Mouse (Mus musculus): ENCODE data around the gene Med4. TPM values are rescaled to one million over a fixed set of nuclear protein-coding genes. Genes with fewer than 3 reads are reported as not detected.
A peak's percentile ranks its signal among the peaks of the same experiment; 100 is the strongest.

Med4 gene
- total and polyA plus RNA-seq, 2 experiments from 2014 or later = 19.4 to 77.1 TPM

- H3K27me3 ChIP-seq (ENCODE audit: insufficient read depth, low read length) = no peaks in the 10 kb centered on the region
- 50% methylated on average over 3 of the region's 3 CpGs for WGBS
- ATAC-seq (peak; percentile 83), DNase-seq (ENCODE audit: low spot score) (peak; percentile 83)
- H3K36me3 ChIP-seq (ENCODE audit: insufficient read depth, low read length) = no peaks in the 10 kb centered on the region
- H3K9me3 ChIP-seq (ENCODE audit: low read length) = no peaks in the 10 kb centered on the region
- peak overlapping the region; percentile 80 for H3K27ac ChIP-seq
- no peak overlapping the region for H3K4me2 ChIP-seq (ENCODE audit: low read depth, low read length)
- H3K9ac ChIP-seq (replicated peaks; ENCODE audit: low read length) = no peak overlapping the region
- H3K4me3 ChIP-seq (ENCODE audit: low read length) = no peak overlapping the region
- H3K4me1 ChIP-seq (ENCODE audit: insufficient read depth, low read length) = peaks cover 13% of the 10 kb centered on the region; the same call in 1 of the 2 replicates
- TF ChIP-seq CTCF (IDR thresholded peaks at IDR 0.05; ENCODE audit: low read depth) = no peak
These were observed 36.0 kb upstream of the Med4 start for GRCm38 (mm10) chr14:73473670-73474460.

- Histone ChIP-seq H3K4me2 (ENCODE audit: low read depth, low read length) (0 out of 2 replicates have a peak overlapping the region, but pooled peaks have one; percentile 30), H3K36me3 (ENCODE audit: insufficient read depth, low read length) (no peaks in the 10 kb centered on the region), H3K27me3 (ENCODE audit: insufficient read depth, low read length) (no peaks in the 10 kb centered on the region), H3K27ac (peak overlapping the region; percentile 80), H3K9me3 (ENCODE audit: low read length) (no peaks in the 10 kb centered on the region), H3K4me1 (ENCODE audit: insufficient read depth, low read length) (peaks cover 13% of the 10 kb centered on the region; the same call in 1 of the 2 replicates), H3K9ac (replicated peaks; ENCODE audit: low read length) (no peak overlapping the region), H3K4me3 (ENCODE audit: low read length) (no peak overlapping the region)
- ATAC-seq (0 out of 2 replicates have a peak, but pooled peaks have one; percentile 31), DNase-seq (ENCODE audit: low spot score) (peak; percentile 75)
- 17% methylated on average over 7 of the region's 7 CpGs for WGBS
- peak; percentile 73 for TF ChIP-seq CTCF (IDR thresholded peaks at IDR 0.05; ENCODE audit: low read depth)
These were observed 35.2 kb upstream of the Med4 start for GRCm38 (mm10) chr14:73474636-73475093.

- DNase-seq (ENCODE audit: low spot score) = no peak
- H3K4me3 ChIP-seq (ENCODE audit: low read length) = no peak overlapping the region
- H3K36me3 ChIP-seq (ENCODE audit: insufficient read depth, low read length) = no peaks in the 10 kb centered on the region
- H3K4me2 ChIP-seq (ENCODE audit: low read depth, low read length) = no peak overlapping the region
- no peak overlapping the region for H3K9ac ChIP-seq (replicated peaks; ENCODE audit: low read length)
- peaks cover 13% of the 10 kb centered on the region; the same call in 1 of the 2 replicates for H3K4me1 ChIP-seq (ENCODE audit: insufficient read depth, low read length)
- no peak for ATAC-seq
- no peaks in the 10 kb centered on the region for H3K27me3 ChIP-seq (ENCODE audit: insufficient read depth, low read length)
- H3K27ac ChIP-seq = peak overlapping the region; percentile 80; the same call in 1 of the 2 replicates
- TF ChIP-seq CTCF (IDR thresholded peaks at IDR 0.05; ENCODE audit: low read depth) = no peak
- no peaks in the 10 kb centered on the region for H3K9me3 ChIP-seq (ENCODE audit: low read length)
- WGBS = 38% methylated on average over 7 of the region's 7 CpGs
These were observed 34.3 kb upstream of the Med4 start for GRCm38 (mm10) chr14:73475506-73475905.

GRCm38 (mm10) chr14:73476361-73476934 is 33.4 kb upstream of the Med4 start:
- Histone ChIP-seq H3K4me3 (ENCODE audit: low read length) (no peak overlapping the region), H3K9ac (replicated peaks; ENCODE audit: low read length) (no peak overlapping the region), H3K4me2 (ENCODE audit: low read depth, low read length) (no peak overlapping the region), H3K36me3 (ENCODE audit: insufficient read depth, low read length) (no peaks in the 10 kb centered on the region), H3K27ac (no peak overlapping the region), H3K4me1 (ENCODE audit: insufficient read depth, low read length) (peaks cover 13% of the 10 kb centered on the region; the same call in 1 of the 2 replicates), H3K9me3 (ENCODE audit: low read length) (no peaks in the 10 kb centered on the region), H3K27me3 (ENCODE audit: insufficient read depth, low read length) (no peaks in the 10 kb centered on the region)
- DNase-seq (ENCODE audit: low spot score) = peak; percentile 22
- ATAC-seq = peak; percentile 74
- no peak for TF ChIP-seq CTCF (IDR thresholded peaks at IDR 0.05; ENCODE audit: low read depth)
- 66% methylated on average over 8 of the region's 8 CpGs for WGBS

- Histone ChIP-seq H3K4me2 (ENCODE audit: low read depth, low read length) (no peak overlapping the region), H3K4me3 (ENCODE audit: low read length) (no peak overlapping the region), H3K36me3 (ENCODE audit: insufficient read depth, low read length) (no peaks in the 10 kb centered on the region), H3K4me1 (ENCODE audit: insufficient read depth, low read length) (peaks cover 13% of the 10 kb centered on the region; the same call in 1 of the 2 replicates), H3K27me3 (ENCODE audit: insufficient read depth, low read length) (no peaks in the 10 kb centered on the region), H3K9ac (replicated peaks; ENCODE audit: low read length) (no peak overlapping the region), H3K27ac (no peak overlapping the region), H3K9me3 (ENCODE audit: low read length) (no peaks in the 10 kb centered on the region)
- DNase-seq (ENCODE audit: low spot score) (no peak), ATAC-seq (no peak)
- whole genome bisulfite sequencing = 92% methylated on average over 10 of the region's 10 CpGs
- TF ChIP-seq CTCF (IDR thresholded peaks at IDR 0.05; ENCODE audit: low read depth) = no peak
These were observed 32.7 kb upstream of the Med4 start for GRCm38 (mm10) chr14:73477077-73477476.

GRCm38 (mm10) chr14:73478321-73478720 is 31.5 kb upstream of the Med4 start:
- Histone ChIP-seq H3K4me1 (ENCODE audit: insufficient read depth, low read length) (peaks cover 13% of the 10 kb centered on the region; the same call in 1 of the 2 replicates), H3K4me2 (ENCODE audit: low read depth, low read length) (no peak overlapping the region), H3K9me3 (ENCODE audit: low read length) (no peaks in the 10 kb centered on the region), H3K4me3 (ENCODE audit: low read length) (no peak overlapping the region), H3K27me3 (ENCODE audit: insufficient read depth, low read length) (no peaks in the 10 kb centered on the region), H3K9ac (replicated peaks; ENCODE audit: low read length) (no peak overlapping the region), H3K36me3 (ENCODE audit: insufficient read depth, low read length) (no peaks in the 10 kb centered on the region), H3K27ac (no peak overlapping the region)
- ATAC-seq = no peak
- DNase-seq (ENCODE audit: low spot score) = no peak
- WGBS = 81% methylated on average over 3 of the region's 3 CpGs
- no peak for TF ChIP-seq CTCF (IDR thresholded peaks at IDR 0.05; ENCODE audit: low read depth)
